Mouse (Mus musculus): Measurements from ENCODE around the gene Ankrd44. TPM values are rescaled to one million over a fixed set of nuclear protein-coding genes. Genes with fewer than 3 reads are reported as not detected.
A peak's percentile ranks its signal among the peaks of the same experiment; 100 is the strongest.

The Ankrd44 gene
- total RNA-seq, 2 experiments from 2014 or later, result 14.6 to 21.7 TPM

DNA sequence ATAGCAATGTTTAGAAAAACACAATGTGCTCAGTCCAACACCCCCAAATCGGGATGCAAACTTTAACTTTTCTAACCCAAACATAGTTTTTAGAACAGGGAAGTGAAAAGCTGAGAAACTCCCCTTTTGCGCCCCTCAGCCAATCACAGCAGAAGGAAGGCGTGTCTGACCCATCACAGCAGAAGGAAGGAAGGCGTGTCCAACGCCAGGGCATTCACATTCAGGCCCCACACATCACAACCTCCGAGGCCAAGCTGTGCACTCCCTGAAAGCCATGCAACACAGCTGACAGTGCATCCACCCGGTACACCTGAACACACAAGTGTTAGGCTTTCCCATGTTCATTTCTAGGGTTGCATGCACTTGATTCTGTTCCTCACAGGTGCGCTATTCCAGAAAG, 150.1 kb downstream of the Ankrd44 start:
- intact Hi-C loops (cut with DNase I), result no loop called here
- DNase-seq, result no peak

DNA sequence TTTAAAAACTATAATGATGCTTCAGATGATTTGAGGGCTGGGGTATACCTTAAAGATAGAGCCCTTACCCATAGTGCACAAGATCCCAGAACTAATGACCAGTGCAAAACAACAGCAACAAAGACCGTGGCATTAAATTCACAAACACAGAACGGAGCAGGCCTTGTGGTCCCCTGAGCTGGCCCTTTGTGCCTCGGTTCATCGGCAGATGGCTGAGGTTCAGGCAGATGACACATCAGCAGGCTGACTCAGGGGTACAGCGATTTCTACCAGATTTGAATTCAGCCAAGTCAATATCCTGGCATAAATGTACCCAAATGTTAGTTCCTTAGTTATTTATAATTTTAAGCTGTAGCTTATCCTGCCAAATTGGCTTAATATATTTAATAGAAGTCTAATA, 153.3 kb downstream of the Ankrd44 start:
- intact Hi-C loops (cut with DNase I), result no loop called here

DNA sequence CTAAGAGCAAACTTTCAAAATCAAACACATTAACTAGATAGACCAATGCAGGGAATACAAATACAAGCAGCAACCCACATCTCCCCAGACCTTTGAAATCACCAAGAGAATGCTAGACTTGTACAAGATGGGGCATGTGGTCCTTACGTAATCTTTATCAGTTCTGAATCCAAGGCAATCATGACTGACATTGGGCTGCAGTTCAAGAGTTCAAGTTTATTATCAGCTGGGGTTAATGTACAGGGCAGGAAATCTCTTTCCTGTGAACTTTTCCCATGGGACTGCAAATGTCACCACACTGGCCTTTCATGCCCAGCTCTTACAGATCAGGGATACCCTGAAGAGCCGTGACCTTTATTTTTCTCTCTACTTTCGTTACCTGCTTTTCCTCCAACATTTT, 154.7 kb downstream of the Ankrd44 start:
- no peak for DNase-seq
- intact Hi-C loops (cut with DNase I), result no loop called here

More for the DNA sequence above, 153.3 kb downstream of the Ankrd44 start:
- DNase-seq, result no peak

DNA sequence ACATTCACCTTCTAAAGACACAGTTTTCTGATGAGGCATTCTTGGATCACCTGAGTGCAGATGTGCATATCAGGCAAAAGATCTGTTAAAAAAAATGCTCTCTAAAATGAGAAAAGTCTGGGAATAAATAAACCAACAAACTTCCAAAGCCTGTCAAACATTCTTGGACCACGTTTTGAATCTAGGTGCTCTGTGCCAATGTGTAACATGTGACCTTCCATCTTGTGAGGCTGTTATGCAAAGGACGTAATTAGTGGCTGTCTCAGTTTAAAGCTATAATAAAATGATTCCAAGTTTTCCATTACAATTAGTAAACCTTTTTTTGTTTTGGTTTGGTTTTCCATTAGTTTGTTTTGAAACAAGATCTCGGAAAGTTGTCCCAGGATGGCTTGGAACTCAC, 159.0 kb downstream of the Ankrd44 start:
- intact Hi-C loops (cut with DNase I), result no loop called here
- DNase-seq, result no peak

DNA sequence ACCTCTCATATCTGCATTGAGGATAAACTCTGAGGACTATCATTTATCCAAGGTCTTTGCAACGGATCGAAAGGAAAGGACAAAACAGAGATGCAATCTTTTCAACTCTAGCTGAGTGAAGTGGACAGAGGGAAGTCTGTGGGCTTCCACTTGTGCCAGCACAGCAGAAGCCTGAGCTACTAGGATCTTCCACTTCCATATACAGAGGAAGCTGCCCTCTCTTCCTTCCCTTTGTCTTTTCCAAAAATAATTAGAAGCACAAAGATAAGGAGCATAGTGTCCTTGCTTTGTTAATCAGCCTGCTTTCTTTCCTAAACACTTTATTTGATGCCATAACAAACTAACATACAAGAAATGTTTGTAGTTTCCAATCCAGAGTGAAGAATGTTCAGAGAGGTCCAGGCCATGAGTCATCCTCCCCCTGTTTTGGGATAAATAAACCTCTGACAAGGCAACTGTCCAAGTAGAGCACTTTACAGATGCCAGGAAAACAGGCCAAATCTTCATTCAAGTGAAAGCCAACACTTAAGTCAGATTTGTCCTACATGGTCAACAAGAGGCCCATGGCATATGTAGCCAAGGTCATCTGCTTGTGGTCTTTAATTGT, 160.5 kb downstream of the Ankrd44 start:
- DNase-seq, result peak; percentile 63 to 68
- intact Hi-C loops (cut with DNase I), result no loop called here

DNA sequence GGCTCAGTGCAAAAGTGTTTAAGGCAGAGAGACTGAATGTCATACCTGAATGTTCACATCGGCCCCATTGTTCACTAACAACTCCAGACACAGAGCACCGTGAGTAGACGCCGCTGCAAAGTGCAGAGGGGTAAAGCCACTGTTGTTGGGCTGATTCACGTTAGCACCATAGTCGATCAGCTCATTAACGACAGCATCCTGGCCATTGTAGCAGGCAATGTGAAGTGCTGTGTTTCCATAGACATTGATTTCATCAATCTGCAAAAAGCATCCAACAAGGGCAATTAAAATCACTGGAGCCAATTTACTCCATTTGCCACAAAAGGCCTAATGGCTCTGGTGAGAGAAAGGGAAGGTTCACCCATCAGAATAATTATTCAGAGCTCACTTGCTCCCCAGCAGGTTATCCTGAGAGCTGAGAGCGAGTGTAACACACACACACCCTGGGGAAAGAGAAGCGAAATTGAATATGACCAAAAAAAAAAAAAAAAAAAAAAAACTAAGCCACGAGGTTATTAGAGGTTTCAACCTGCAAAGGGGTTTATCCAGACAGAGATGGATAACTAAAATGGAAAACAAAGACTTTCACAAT, 163.9 kb downstream of the Ankrd44 start:
- DNase-seq, result no peak
- intact Hi-C loops (cut with DNase I), result no loop called here

DNA sequence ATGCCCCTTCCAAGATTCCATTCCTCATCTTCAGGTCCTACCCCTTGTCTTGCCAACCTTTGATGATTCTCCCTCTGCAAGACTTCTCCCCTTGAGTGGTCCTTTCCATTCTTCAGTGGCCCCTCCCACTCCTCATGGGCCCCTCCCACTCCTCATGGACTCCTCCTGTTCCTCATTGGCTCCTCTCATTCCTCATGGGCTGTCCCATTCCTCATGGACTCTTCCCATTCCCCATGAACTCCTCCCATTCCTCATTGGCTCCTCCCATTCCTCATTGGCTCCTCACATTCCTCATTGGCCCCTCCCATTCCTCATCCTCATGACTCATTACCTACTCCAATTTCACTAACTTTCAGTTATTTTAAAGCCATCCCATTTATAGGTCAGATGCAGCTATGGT, 166.3 kb downstream of the Ankrd44 start:
- intact Hi-C loops (cut with DNase I), result loop anchor here (2.0 to 5.0 kb wide), 3 partner anchors 72 to 217 kb away; partner anchors contain the start of gene Ankrd44
- no peak for DNase-seq

DNA sequence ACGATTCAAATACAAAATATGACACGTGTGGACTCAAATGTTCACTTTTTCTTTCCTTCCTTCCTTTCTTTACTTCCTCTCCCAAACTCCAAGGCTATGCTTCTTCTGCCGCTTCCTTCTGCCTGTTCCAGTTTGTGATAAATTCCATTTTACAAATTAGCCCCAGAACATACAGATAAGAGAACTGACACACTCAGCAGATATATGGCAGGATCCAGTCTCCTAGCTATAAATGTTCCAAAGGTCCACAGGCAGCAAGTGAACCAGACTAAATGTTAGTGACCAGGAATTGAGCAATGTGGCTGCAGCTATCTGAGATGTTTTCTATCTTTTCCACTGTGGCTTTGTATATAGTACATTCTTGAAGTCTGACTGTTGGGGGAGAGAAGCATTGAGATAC, 168.9 kb downstream of the Ankrd44 start:
- intact Hi-C loops (cut with DNase I), result loop anchor here (5.0 kb wide), 2 partner anchors 75 to 220 kb away; no protein-coding TSS in a partner anchor
- DNase-seq, result no peak

DNA sequence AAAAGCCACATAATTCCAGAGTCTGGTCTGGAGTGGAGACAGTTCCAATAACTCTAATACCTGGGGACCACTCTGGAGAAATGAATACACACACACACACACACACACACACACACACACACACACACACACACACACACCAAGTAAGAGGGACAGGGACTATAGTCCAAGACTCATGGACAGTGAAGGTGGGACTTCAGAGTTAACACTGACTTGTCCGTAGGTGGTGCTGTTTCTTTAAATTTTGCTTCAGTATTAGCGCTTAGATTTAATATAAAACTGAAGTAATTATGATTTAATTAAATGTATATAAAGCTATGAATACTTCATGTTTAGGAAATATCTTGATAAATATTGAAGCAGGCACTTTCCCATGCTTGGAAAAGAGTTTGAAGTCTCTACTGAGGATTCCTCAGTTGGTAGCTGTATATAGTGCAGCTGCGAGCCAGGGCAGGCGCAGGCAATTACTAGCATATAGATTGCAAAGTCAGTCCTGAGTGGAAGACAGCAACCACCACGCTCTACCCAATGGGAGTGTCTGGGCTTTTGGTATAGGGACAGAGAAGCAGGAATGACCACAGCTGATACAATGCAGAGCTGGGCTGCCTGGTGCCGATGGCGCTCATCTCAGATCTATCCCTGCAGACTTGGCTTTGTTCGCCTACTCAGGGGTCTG, 170.4 kb downstream of the Ankrd44 start:
- intact Hi-C loops (cut with DNase I), result loop anchor here (5.0 kb wide), 2 partner anchors 76 to 221 kb away; no protein-coding TSS in a partner anchor
- no peak for DNase-seq

DNA sequence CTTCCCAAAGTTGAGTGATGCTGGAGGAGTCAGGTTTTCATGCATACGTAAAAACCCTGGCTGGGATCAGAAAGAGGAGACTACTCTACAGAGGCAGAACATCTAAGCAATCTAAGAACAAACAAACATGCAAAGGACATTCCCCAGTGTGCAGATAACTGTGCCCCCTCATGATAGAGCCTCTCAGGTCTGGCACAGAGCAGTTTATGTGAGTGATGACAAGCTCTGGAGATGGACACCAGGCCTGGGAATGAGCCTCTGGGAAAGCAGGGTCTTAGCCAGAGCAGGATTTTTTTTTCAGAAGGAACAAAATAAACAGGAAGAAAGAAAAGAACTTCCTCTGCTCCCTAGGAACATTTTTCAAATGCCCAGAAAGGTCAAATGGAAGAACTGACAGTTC, 176.2 kb downstream of the Ankrd44 start:
- intact Hi-C loops (cut with DNase I), result loop anchor here (5.0 kb wide), 1 partner anchor 83 kb away; no protein-coding TSS in a partner anchor
- DNase-seq, result peak; percentile 40 to 44

DNA sequence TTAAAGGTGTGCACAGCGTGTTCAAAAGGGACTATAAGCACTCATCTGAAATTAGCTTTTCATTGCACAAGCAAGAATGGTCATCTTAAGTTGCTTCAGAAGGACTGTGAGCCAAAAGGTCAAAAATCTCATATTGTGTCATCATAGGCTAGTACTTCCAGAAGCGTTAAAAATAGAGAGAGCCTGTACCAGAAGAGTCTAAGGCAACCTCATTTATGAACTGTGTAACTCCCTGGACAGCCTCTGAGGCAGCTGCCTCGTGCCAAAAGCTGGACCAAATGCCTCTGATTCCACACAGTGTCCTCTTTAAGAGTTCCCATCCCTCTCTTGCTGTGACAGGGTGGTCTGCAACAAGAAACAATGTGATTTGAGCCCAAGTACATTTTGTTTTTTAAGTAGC, 176.7 kb downstream of the Ankrd44 start:
- peak; percentile 31 to 40 for DNase-seq
- intact Hi-C loops (cut with DNase I), result loop anchor here (5.0 kb wide), 1 partner anchor 82 kb away; no protein-coding TSS in a partner anchor

DNA sequence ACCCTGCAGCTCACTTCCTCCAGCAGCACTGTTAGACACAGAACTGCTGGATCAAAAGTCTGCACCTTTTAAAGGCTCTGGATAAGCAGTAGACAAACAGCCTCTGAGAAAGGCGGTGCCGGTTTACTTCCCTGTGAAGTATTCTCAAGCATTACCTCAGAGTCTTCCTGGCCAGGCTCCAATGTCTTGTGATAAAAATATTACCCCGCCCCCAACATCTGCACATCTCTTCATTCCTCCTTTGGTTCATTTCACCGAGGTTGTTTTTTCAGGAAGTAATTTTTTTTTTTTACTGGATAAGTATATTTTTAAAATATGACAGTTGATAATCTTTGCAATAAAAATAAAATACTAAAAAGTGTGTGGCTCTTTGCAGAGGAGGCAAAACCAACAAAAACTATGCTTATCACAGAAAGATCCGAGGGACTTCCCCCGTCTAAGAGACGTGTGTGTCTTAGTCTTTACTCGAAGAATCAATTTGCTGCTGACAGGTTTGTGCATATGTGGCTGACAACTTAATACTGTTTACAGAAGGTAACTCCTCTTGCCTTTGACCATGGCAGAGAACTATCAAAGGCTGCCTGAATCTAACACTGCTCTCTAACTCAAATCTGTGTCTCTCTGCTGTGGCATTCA, 178.3 kb downstream of the Ankrd44 start:
- intact Hi-C loops (cut with DNase I), result loop anchor here (5.0 kb wide), 1 partner anchor 81 kb away; no protein-coding TSS in a partner anchor

DNA sequence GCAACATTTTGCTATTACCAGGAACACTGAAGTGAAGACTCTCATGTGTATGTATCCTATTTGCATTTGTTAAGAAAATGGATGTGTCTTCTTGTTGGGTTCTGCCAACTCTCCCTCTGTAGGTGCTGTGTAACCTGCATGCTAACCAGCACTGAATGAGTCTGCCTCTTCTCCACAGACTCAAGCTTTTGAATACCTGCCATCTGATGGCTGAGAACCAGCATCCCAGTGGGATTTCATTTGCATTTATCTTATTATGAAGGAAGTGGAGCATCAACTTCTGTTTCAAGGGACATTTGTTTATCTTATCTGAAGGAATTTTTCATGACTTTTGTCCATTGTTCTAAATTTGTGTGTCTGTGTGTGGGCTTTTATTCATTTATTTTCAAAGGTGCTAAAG, 180.5 kb downstream of the Ankrd44 start:
- DNase-seq, result no peak
- intact Hi-C loops (cut with DNase I), result loop anchor here (5.0 kb wide), 1 partner anchor 78 kb away; no protein-coding TSS in a partner anchor

More for the DNA sequence above, 178.3 kb downstream of the Ankrd44 start:
- peak; percentile 67 to 69 for DNase-seq

DNA sequence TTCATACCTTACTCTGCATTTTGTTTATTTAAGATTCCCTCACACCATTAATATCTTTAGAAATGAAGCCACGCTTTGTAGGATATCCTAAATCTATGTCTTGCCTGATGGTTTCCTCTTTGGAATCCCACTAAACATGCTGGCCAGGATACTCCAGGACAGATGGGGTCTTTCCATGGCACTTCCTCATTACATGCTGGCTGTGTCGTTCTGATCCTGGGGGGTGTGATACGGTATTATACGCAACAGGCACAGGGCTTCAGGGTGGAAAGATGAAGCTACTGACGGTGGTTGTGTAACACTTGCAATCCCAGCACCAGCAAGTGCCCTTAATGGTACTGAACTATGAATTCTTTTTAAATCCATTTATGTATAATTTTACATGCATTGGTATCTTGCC, 182.0 kb downstream of the Ankrd44 start:
- intact Hi-C loops (cut with DNase I), result no loop called here
- DNase-seq, result no peak

DNA sequence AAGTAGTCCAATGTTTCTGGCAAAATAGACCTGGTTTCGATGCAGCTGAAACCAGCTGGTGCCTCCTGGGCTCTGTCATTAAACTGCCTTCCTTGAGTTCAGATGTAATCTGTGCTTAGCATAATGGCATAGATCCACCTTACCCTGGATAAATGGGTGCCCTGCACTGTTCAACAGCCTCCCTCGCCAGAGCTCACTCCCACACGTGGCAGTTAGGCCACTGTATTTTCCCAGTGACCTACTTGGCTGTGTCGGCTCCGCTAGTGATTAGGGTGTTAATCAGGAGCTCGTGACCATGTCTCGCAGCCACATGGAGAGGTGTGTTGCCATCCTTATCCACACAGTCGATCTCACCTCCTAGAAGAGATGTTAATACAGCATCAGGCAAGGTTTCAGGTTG, 183.1 kb downstream of the Ankrd44 start:
- intact Hi-C loops (cut with DNase I), result no loop called here
- DNase-seq, result no peak

DNA sequence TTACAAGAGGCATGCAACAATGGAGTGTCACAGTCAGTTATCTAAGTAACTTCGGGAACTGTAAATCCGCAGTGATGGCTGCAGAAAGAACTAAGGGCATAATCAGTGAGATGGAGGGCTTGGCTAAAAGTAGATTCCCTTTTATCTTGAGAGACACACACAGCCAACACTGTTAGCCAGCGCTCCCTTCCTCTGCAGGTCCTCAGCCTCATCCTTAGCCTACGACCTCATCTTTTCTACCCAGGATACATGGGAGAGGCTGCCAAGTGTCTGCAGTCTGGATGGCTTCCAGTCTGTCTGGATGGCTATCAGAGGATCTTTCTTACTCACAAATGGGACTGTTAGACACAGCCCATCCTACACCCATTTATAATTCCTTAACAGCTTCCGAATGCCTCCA, 185.3 kb downstream of the Ankrd44 start:
- intact Hi-C loops (cut with DNase I), result no loop called here
- DNase-seq, result peak in 1 of 2 experiments; percentile 20

DNA sequence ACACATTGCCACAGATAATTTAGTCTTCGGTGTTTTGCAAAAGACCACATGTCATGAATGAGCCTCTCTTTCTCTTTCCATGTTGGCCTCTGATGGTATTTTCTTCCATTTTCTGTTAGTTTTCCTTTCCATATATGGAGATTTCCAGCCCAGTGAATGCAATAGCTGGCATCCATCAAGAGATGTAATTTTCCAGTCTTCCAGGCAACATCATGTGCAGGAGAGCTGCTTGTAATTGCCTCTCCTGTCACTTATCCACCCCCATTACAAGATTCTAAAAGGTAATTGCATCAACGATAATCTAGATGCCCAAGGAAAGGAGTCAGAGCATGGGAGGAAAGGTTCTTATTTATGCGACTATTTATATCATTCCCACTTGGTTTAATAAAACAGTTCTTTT, 188.7 kb downstream of the Ankrd44 start:
- intact Hi-C loops (cut with DNase I), result no loop called here
- no peak for DNase-seq

DNA sequence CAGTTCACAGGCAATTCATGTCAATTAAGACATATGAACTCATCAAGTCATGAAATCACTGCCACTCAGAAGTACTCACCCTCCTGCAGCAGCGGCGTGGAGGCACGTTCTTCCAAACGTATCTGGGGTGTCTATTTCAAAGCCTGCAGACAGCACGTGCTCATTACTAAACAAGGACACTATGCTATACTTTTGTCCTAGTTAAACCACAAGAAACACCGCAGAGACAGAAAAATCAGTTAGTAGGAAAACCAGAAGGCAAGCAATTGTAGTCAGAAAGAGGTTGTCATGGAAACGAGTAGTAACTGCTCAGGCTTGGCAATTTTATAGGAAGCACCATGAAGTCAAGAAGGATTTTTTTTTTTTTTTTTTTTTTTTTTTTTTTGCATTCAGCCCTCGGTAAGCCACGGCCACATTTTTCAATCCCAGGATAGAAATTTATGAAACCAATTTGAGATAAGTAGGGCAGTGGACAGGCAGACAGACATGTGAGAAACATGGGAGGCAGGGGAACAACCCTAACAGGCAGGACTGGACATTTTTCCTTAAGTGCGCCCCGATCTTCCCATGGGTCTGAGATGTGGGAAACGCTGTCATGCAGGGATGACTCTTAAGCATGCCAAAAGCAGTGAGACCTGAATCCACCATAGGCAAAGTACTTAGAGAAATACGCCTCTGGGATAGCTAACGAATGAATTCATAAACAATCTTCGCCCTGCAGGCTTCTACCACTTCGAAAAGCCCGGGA, 191.1 kb downstream of the Ankrd44 start:
- intact Hi-C loops (cut with DNase I), result no loop called here
- DNase-seq, result no peak

DNA sequence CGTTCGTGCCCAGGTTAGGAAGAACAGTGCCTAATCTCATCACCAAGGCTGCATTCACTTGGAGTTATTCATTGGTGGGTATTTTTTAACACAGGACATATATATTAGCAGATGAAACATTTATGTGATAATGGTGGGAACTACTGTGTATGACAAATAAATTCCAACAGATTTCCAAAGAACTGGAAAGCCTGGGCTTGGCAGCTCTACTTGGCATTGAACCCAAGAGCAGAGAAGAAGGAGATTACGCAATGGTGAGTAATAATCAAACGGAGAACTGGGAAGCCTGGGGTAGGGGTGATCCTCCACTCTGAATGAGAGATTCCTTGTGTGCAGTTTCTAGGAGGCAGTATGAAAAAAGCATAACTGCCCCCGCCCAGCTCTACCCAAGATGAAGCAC, 196.9 kb downstream of the Ankrd44 start:
- intact Hi-C loops (cut with DNase I), result no loop called here

DNA sequence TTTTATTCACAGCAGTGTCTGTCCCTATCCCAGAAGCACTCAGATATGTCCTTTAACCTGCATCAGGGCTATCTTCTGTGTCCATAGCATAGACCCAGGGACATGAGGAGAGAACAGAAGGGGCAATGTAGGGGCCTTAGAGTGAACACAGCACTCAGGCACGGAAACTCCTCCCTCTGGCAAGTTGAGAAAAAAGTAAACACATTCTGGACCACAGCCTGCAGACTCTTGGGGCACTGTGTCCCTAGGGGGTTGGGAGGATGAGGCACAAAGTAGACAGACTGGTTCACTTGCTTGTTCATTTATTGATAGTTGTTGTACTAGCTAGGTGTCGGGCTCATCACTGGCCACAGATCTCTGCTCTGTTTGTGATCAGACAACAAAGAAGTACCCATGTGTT, 199.6 kb downstream of the Ankrd44 start:
- intact Hi-C loops (cut with DNase I), result no loop called here
- DNase-seq, result no peak

More for the DNA sequence above, 196.9 kb downstream of the Ankrd44 start:
- peak in 1 of 2 experiments; percentile 33 for DNase-seq

Measured in heart, postnatal 10 days (tissue).